Mouse (Mus musculus) intestine, embryonic 14.5 days (tissue): ENCODE results near the gene Irs4. TPM values are rescaled to one million over a fixed set of nuclear protein-coding genes. Genes with fewer than 3 reads are reported as not detected.
A peak's percentile ranks its signal among the peaks of the same experiment; 100 is the strongest.

Source experiments
- ATAC-seq: fragments of 200-750 bp; cut with Nextera tagmentation; replicated peaks from 2 replicates; pipeline ENCODE4 v1.8.0; 2017; ENCODE audit warnings: low read depth, moderate number of reproducible peaks, moderate TSS enrichment, moderate library complexity; ENCODE audit not compliant: low FRiP score, low TSS enrichment
- DNase-seq: peaks from one replicate; pipeline ENCODE4 v3.0.0-alpha.2; 2018; ENCODE audit warnings: low spot score
- H3K27ac ChIP-seq: fragments of 300-500 bp; sonication (generic); 2 replicates; pipeline ENCODE4 v1.5.1; 2014; ENCODE audit warnings: low read depth, mild to moderate bottlenecking, control low read depth
- H3K27me3 ChIP-seq: fragments of 300-500 bp; sonication (generic); replicated peaks from 2 replicates; pipeline ENCODE4 v1.6.1; 2014; ENCODE audit warnings: low read length, control low read depth; ENCODE audit not compliant: control insufficient read depth, insufficient read depth
- H3K36me3 ChIP-seq: fragments of 300-500 bp; sonication (generic); 2 replicates; pipeline ENCODE4 v1.6.1; 2014; ENCODE audit warnings: low read length, control low read depth; ENCODE audit not compliant: control insufficient read depth, insufficient read depth
- H3K4me1 ChIP-seq: fragments of 300-500 bp; sonication (generic); replicated peaks from 2 replicates; pipeline ENCODE4 v1.6.1; 2014; ENCODE audit warnings: low read length, control low read depth, mixed read lengths; ENCODE audit not compliant: control insufficient read depth, insufficient read depth
- H3K4me2 ChIP-seq: fragments of 300-500 bp; sonication (generic); 2 replicates; pipeline ENCODE4 v1.6.1; 2014; ENCODE audit warnings: low read length
- H3K4me3 ChIP-seq: fragments of 300-500 bp; sonication (generic); 2 replicates; pipeline ENCODE4 v1.5.1; 2014; ENCODE audit warnings: low read depth, low read length, control low read depth, mixed read lengths
- H3K9ac ChIP-seq: fragments of 300-500 bp; sonication (generic); 2 replicates; pipeline ENCODE4 v1.6.1; 2014; ENCODE audit warnings: mild to moderate bottlenecking, low read length
- H3K9me3 ChIP-seq: fragments of 300-500 bp; sonication (generic); 2 replicates; pipeline ENCODE4 v1.6.1; 2016; ENCODE audit warnings: low read length, control low read depth; ENCODE audit not compliant: control insufficient read depth
- WGBS: fragments of 180-500 bp; shearing (Covaris S2); extraction: QIAGEN DNeasy Blood & Tissue Kit; methylation state at CpG from one replicate; pipeline ENCODE4 v1.1.7; 2014; 5-methylcytosine and 5-hydroxymethylcytosine counted together
- polyA plus RNA-seq: library from polyadenylated mRNA; unstranded; fragments of >200 nt; fragmentation: Nextera tagmentation; extraction: Ambion mirVana; gene quantifications from 2 replicates; pipeline ENCODE4 v1.2.1, GENCODE M21; 2014

Irs4 gene
- polyA plus RNA-seq = 0.38 and 0.49 TPM in 2 replicates

DNA sequence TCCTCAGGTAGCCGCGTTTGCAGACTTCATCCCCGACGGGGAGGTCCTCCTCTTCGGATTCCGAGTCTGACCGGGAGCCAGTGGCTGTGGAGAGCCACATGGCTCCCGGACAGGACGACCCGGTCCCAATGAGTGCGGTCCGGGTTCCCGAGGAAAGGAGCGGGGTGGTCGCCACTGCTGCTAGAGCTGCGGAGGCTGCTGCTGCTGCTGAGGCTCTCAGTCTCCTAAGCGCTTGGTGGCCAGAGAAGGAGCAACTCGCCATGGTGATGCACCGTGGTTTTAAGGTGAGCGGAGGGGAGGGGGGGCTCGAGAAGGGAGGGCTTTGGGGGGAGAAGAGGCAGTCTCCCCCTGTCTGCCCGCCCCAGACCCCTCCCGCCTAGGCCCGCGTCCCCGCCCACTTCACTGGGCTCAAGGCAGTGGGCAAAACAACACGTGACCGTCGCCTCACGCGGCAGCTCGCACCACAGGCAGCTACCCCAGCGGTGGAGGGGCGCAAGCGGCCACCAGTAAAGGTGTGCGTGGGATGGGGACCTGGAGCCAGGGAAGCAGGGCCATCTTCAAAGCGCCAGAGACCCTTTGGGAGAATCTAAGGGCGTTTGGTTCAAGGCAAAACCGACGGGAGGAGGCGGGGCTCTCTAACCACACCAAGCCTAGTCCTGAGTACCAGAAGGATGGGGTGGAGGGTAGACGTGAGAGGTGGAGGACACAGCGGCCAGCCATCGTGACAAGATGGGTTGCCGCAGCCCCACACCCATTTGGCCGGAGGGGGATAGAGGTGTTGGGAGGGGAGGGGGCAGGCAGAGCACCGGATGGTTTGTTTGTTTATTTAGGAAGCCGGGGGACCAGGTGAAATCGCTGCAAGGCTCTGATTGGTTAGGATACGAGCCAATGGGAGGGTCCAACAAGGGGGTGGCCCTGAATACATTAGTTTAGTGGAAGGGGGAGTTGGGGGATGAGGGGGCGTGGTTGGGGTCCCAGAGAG lies at the start of gene Irs4:
Irs4 (minus strand) TSS at position 327 of the 982 bp plus-strand sequence.
- Histone ChIP-seq H3K4me1 (peaks cover 4% of the 10 kb centered on the region; the same call in 1 of the 2 replicates), H3K9ac (no peak within 1 kb of the TSS), H3K4me3 (peak within 1 kb of the TSS; percentile 29), H3K9me3 (no peaks in the 10 kb centered on the region), H3K27me3 (peaks cover 76% of the 10 kb centered on the region), H3K36me3 (no peaks in the 10 kb centered on the region), H3K27ac (no peak within 1 kb of the TSS), H3K4me2 (peak within 1 kb of the TSS; percentile 52)
- ATAC-seq = peak; percentile 63
- 21% methylated on average over 42 of the region's 51 CpGs for WGBS
- peak; percentile 52 for DNase-seq

DNA sequence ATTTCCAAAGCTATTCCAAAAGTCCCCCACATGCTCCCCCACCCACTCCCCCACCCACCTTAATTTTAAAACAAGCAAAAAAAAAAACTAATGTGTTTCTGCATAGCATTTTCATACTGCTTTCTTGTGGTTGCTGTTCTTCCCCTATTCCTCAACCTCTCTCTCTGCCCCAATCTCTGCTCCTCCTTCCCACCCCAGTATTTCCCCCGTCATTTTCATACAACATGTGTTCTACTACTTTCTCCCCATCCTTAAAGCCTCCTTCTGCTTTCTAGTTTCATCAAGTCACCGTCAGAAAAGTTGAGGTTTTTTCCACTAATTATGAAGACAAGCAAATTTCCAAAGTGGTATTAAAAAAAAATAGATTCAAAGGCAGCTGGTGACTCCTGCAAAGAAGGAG lies 25.3 kb upstream of the Irs4 start:
- DNase-seq = no peak

GRCm38 (mm10) chrX:141729570-141729969 lies 4.5 kb upstream of the Irs4 start:
- Histone ChIP-seq H3K36me3 (no peaks in the 10 kb centered on the region), H3K9me3 (no peaks in the 10 kb centered on the region), H3K4me3 (no peak overlapping the region), H3K4me2 (no peak overlapping the region), H3K4me1 (no peaks in the 10 kb centered on the region; the same call in 1 of the 2 replicates), H3K9ac (no peak overlapping the region), H3K27ac (no peak overlapping the region), H3K27me3 (peaks cover 34% of the 10 kb centered on the region)
- WGBS = 57% methylated on average over 5 of the region's 5 CpGs
- ATAC-seq (no peak), DNase-seq (no peak)

More for the DNA sequence above, 25.3 kb upstream of the Irs4 start:
- no peak for ATAC-seq
- H3K27ac ChIP-seq = no peak overlapping the region
- no peak overlapping the region for H3K4me2 ChIP-seq
- no peaks in the 10 kb centered on the region for H3K9me3 ChIP-seq
- WGBS = 53% methylated on average over 2 of the region's 2 CpGs
- no peaks in the 10 kb centered on the region for H3K36me3 ChIP-seq
- H3K4me3 ChIP-seq = no peak overlapping the region
- no peaks in the 10 kb centered on the region for H3K4me1 ChIP-seq
- H3K27me3 ChIP-seq = no peaks in the 10 kb centered on the region
- no peak overlapping the region for H3K9ac ChIP-seq

DNA sequence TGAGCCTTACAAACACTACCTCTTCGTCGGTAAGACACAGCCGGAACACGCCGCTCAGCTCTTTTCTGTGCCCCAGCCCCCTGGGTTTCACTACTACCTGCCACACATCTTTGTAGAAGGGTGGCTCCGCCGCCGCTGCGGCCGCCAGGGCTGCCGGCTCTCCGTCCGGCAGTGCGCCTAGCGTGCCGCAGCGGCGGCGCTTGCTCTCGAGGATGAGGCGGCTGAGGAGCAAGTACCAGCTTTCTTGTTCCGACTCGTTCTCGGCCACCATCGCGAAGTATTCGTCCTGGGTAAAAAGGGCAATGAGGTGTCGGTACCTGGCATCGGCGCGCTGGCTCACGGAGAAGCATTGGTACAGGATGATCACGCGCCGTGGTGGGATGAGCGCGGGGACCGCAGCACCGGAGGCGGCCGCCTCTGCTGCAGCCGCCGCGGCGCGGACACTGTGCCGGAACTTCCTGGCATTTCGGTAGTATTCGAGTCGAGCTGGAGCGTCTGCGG lies 622 bp downstream of the Irs4 start:
- 22% methylated on average over 46 of the region's 52 CpGs for WGBS
- no peak overlapping the region for H3K27ac ChIP-seq
- ATAC-seq (0 out of 2 replicates have a peak, but pooled peaks have one; percentile 38), DNase-seq (peak; percentile 62)
- H3K9ac ChIP-seq = no peak overlapping the region
- H3K4me3 ChIP-seq = peak overlapping the region; percentile 29
- peak overlapping the region; percentile 52 for H3K4me2 ChIP-seq
- no peaks in the 10 kb centered on the region for H3K36me3 ChIP-seq
- H3K4me1 ChIP-seq = peaks cover 4% of the 10 kb centered on the region; the same call in 1 of the 2 replicates
- no peaks in the 10 kb centered on the region for H3K9me3 ChIP-seq
- peaks cover 81% of the 10 kb centered on the region for H3K27me3 ChIP-seq

DNA sequence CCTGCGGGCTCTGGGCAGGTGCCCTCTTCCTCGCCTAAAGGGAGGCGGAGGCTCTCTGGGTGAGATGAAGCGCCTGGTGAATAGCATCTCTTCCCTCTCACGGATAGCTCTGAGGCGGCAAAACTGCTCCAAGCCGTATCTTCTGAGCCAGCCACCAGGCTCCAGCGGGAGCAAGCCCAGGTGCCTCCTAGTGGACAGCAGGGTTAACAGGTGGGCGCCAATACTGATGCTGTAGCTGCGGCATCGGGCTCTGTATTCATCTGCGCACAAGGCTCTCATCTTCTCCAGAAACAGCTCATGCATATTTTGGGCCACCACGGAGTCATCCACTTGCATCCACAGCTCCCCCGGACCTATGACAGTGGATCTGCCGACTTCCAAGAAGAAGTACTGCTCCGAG lies 1.1 kb downstream of the Irs4 start:
- no peak overlapping the region for H3K27ac ChIP-seq
- peak overlapping the region; percentile 52 for H3K4me2 ChIP-seq
- ATAC-seq (0 out of 2 replicates have a peak, but pooled peaks have one; percentile 44), DNase-seq (no peak)
- H3K9ac ChIP-seq = no peak overlapping the region
- peak overlapping the region; percentile 29 for H3K4me3 ChIP-seq
- H3K4me1 ChIP-seq = peaks cover 4% of the 10 kb centered on the region; the same call in 1 of the 2 replicates
- no peaks in the 10 kb centered on the region for H3K36me3 ChIP-seq
- peaks cover 83% of the 10 kb centered on the region for H3K27me3 ChIP-seq
- H3K9me3 ChIP-seq = no peaks in the 10 kb centered on the region
- WGBS = 20% methylated on average over 16 of the region's 16 CpGs

GRCm38 (mm10) chrX:141721725-141722124 lies 3.3 kb downstream of the Irs4 start:
- ATAC-seq (no peak; the same call in 1 of the 2 replicates), DNase-seq (peak; percentile 59)

More at GRCm38 (mm10) chrX:141721725-141722124, 3.3 kb downstream of the Irs4 start:
- H3K4me3 ChIP-seq = peak overlapping the region; percentile 33
- H3K36me3 ChIP-seq = no peaks in the 10 kb centered on the region
- peaks cover 76% of the 10 kb centered on the region for H3K27me3 ChIP-seq
- no peak overlapping the region for H3K9ac ChIP-seq
- peak overlapping the region; percentile 50 for H3K4me2 ChIP-seq
- H3K4me1 ChIP-seq = peaks cover 4% of the 10 kb centered on the region; the same call in 1 of the 2 replicates
- H3K9me3 ChIP-seq = no peaks in the 10 kb centered on the region
- 16% methylated on average over 31 of the region's 33 CpGs for WGBS
- no peak overlapping the region for H3K27ac ChIP-seq

Other genes starting within 250 kb of the Irs4 start
- 15.2 and 18.7 TPM in 2 replicates for gene Col4a5, start 249.9 kb downstream of the Irs4 start, polyA plus RNA-seq
- not detected in 2 replicates for gene Gm15294, start 150.0 kb upstream of the Irs4 start, polyA plus RNA-seq